Mouse (Mus musculus): Measurements from ENCODE around the gene Olfr569.

- no peak for TF ChIP-seq CTCF (IDR thresholded peaks at IDR 0.05; ENCODE audit: extremely low read depth, insufficient read length, insufficient replicate concordance, low read depth, low read length)
- TF ChIP-seq POLR2A (IDR thresholded peaks at IDR 0.05; ENCODE audit: low read depth, low read length): no peak
Observed at GRCm38 (mm10) chr7:102919632-102920031, 28.9 kb upstream of the Olfr569 start.

Data from small intestine, adult 2 months (tissue).